Mouse (Mus musculus): ENCODE results near the gene Gpat2.

Gpat2 gene

GRCm38 (mm10) chr2:127424977-127425376 lies at the start of gene Gpat2:
Gene Gpat2, plus strand, starts transcription at chr2:127425199.
- DNase-seq, result no peak

GRCm38 (mm10) chr2:127375759-127376341 lies 49.1 kb upstream of the Gpat2 start:
- DNase-seq, result peak; percentile 43 to 52

GRCm38 (mm10) chr2:127376423-127377051 lies 48.5 kb upstream of the Gpat2 start:
- no peak for DNase-seq

- DNase-seq, result no peak
Measured at GRCm38 (mm10) chr2:127377942-127378610, 46.9 kb upstream of the Gpat2 start.

- no peak for DNase-seq
Measured at GRCm38 (mm10) chr2:127378611-127378990, 46.4 kb upstream of the Gpat2 start.

- DNase-seq, result no peak
Measured at GRCm38 (mm10) chr2:127379250-127379649, 45.7 kb upstream of the Gpat2 start.

DNA sequence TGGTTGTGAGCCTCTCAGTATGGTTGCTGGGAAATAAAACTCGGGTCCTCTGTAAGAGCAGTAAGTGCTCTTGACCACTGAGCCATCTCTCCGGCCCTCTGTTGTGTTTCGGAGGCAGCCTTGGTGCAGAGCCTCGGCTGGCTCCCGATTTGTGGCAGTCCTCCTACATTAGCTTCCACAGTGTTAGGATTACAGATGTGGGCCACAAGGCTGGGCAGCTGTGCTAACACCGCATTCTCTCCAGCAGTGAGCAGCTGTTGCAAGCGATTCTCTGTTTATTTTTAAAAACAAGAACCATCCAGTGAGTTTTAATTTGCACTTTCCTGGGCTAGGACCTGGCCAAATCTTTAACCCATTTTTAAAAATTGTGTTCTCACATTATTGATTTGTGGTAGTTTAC lies 41.1 kb upstream of the Gpat2 start:
- DNase-seq, result no peak

DNA sequence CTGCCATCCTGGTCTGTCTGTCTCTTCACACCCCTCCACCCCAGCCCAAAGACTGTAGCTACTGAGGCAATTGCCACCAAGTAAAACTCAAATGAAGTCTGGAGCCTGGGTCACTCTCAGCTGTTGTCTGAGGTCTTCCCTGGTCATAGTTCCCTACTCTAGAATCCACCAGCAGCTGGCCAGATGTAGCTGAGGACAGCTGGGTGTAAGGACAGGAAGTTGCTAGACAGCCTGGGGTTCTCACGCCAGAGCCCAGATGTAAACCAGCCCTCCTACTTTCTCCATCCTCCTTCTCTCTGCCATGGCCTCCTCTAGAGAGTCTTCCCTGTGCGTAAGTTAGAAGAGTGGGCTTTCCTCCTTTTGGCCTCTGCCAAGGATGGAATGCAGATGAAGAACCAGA lies 37.5 kb upstream of the Gpat2 start:
- DNase-seq, result no peak

- no peak for DNase-seq
Measured at GRCm38 (mm10) chr2:127390352-127390751, 34.6 kb upstream of the Gpat2 start.

DNA sequence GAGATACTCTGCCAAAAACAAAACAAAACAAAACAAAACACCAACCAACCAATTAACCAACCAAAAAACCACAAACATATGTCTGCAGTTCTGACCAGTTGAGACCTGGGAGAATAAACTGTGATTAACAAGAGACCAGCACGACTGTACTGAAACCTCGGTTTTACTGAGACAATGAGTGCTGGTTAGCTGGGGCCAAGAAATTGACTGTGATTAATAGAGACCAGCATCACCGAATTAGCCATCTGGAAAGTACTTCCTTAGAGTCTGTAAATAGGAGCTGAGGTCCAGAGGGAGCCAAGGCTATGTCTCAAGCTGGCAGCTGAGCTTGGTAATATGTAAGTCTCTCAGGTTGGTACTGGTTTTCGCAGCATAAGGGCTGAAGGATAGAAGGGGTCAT lies 34.2 kb upstream of the Gpat2 start:
- DNase-seq, result no peak

- DNase-seq, result no peak
Measured at GRCm38 (mm10) chr2:127391323-127391722, 33.7 kb upstream of the Gpat2 start.

- no peak for DNase-seq
Measured at GRCm38 (mm10) chr2:127394606-127395161, 30.3 kb upstream of the Gpat2 start.

GRCm38 (mm10) chr2:127398738-127399137 lies 26.3 kb upstream of the Gpat2 start:
- no peak for DNase-seq

DNA sequence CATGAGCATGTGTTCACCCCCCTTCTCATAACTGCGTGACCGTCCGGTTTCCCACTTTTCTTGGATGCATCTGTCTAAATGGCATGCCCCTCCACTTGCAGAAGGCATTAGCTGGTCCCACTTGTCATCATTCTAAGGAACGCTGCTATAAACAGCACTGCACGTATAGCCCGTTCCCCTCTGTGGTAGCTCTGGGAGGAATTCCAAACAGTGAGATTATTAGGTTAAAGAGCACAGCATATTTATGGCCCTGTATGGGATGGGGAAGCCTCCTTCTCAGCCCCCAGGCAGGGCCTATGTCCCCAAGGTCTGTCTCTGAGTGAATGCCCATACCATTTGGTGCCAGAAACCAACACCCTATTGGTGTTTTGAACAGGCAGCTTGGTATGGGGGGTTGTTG lies 13.9 kb upstream of the Gpat2 start:
- DNase-seq, result no peak

GRCm38 (mm10) chr2:127415806-127416205 lies 9.2 kb upstream of the Gpat2 start:
- no peak for DNase-seq

- DNase-seq, result no peak
Measured at GRCm38 (mm10) chr2:127416706-127417105, 8.3 kb upstream of the Gpat2 start.

DNA sequence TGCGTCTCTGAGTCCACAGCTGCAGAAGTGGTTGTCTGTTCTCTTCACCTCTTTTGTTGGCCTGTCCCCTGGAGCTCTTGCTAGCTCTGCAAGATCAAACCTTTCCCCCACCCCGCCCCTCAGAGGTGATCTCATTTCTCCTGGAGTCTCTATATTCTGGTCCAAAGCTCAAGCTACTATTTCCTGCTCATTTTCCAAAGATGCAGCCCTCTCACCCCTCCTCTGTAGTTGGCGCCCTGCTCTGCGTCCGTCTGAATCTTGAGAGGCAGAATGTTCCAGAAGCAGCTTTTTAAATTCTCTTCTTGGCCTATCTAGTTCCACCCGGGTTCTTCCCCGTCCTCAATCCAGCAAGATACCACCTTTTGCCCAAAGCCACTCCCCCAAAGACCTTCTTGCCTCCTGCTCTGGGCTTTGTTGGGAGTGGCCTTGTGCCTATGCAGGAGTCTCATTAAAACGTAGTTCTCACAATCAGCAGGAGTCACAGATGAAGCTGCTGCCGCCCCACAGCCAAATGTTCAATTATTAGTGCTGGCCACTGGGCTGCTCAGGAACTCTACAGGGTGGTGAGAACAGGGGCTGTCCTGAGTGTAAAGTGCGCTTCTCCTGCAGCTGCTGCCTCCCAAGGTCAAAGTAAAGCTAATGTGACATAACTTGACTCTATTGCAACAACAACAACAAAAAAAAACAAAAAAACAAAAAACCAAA lies 6.6 kb upstream of the Gpat2 start:
- DNase-seq, result no peak

DNA sequence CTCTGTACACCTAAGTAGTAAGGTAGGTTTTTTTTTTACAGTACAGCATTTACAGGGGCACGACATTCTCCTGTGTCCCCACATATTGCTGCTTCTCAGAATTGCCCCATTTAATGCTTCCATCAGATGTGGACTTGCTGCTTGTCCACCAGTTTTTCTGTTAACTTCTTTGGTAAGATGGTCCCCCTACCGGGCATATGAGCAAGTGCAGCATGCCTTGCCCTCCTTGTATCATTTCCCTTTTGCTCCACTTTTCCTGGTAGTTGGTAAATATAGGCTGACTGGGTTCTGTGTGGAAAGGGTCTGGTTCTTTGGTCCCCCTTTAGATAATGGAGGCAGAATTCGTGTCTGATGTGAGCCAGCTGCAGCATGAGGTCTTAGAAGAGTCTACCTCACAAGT lies 5.2 kb downstream of the Gpat2 start:
- no peak for DNase-seq

GRCm38 (mm10) chr2:127433487-127434295 lies 8.7 kb downstream of the Gpat2 start:
- no peak for DNase-seq

- DNase-seq, result peak; percentile 39 to 48
Measured at GRCm38 (mm10) chr2:127435135-127435534, 10.1 kb downstream of the Gpat2 start.

DNA sequence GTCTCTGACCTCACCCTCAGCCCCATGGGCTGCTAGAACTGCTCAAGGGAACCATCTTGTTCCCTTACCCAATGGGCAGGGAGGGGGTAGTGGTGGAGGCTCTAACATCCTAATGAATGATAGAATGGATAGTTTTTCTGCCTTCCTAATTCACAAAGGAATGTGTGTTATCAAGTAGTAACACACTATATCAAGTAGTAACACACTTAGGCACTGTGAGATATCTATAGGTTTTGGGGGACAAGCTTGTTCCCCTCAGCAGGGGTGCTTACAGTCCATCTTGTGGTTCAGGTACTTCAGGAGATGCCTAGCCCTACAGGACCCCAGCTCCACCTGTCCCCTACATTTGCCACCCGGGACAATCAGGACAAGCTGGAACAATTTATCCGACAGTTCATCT lies 10.6 kb downstream of the Gpat2 start:
- DNase-seq, result no peak

DNA sequence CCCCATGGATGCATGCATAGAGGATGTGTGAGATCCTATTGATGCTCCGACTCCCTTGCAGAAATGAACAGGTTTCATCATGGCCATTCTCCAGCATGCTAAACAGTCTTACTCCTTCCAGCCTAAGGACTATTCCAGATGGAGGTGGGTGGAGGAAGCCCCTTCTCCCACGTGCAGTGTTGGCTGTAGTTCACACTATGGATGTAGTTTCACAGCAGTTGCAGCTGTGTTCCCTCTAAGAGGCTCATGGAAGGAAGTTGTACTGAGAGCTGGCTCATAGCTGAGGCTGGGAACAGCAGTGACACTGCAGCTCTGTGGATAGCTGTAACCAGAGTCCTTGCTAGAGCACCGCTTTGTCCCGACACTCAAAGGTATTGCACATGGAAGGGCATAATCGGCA lies 12.7 kb downstream of the Gpat2 start:
- DNase-seq, result no peak

Data from thymus, postnatal 36 days (tissue).